Mouse (Mus musculus): ENCODE data around the gene Myo18a. TPM values are rescaled to one million over a fixed set of nuclear protein-coding genes. Genes with fewer than 3 reads are reported as not detected.
A peak's percentile ranks its signal among the peaks of the same experiment; 100 is the strongest.

Myo18a gene
- polyA plus RNA-seq, 1 experiment from 2014 or later = 17.3 TPM

GRCm38 (mm10) chr11:77822781-77823180 lies 59.7 kb downstream of the Myo18a start:
- Histone ChIP-seq H3K4me2 (no peak overlapping the region), H3K4me3 (replicated peaks) (no peak overlapping the region), H3K9me3 (replicated peaks) (no peaks in the 10 kb centered on the region), H3K27me3 (no peaks in the 10 kb centered on the region), H3K36me3 (peaks cover 76% of the 10 kb centered on the region), H3K4me1 (replicated peaks) (0 out of 2 replicates have a peak, but pooled peaks cover 2% of the 10 kb centered on the region), H3K9ac (no peak overlapping the region), H3K27ac (no peak overlapping the region)
- no peak for ATAC-seq (ENCODE audit: low read depth)
- 26% methylated on average over 7 of the region's 7 CpGs for WGBS (ENCODE audit: insufficient replicate concordance)
- DNase-seq = peak; percentile 22

- Histone ChIP-seq H3K9ac (no peak overlapping the region), H3K36me3 (peaks cover 77% of the 10 kb centered on the region)
- WGBS (ENCODE audit: insufficient replicate concordance) = 13% methylated on average over 5 of the region's 5 CpGs
Measured at GRCm38 (mm10) chr11:77825853-77826252, 62.8 kb downstream of the Myo18a start.

DNA sequence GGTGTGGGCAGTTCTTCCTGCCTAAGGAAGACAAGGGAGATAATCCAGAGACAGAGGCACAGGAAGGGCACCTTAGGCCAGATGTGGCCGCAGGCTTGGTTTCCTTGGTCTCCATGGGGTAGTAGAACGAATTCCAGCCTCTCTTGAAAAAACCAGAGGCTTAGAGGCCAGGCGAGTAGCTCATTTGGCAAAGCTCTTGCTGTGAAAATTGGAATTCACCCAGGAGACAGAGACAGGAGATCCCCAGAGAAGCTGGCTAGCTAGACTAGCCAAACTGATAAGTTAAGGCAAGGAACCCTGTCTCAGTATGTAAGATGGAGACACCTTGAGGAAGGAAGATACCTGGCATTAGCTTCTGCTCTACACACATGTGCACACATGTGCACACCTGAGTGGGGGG lies 63.3 kb downstream of the Myo18a start:
- Histone ChIP-seq H3K9ac (no peak overlapping the region), H3K27me3 (no peaks in the 10 kb centered on the region), H3K4me1 (replicated peaks) (0 out of 2 replicates have a peak, but pooled peaks cover 2% of the 10 kb centered on the region), H3K9me3 (replicated peaks) (no peaks in the 10 kb centered on the region), H3K4me2 (no peak overlapping the region), H3K27ac (no peak overlapping the region), H3K36me3 (peaks cover 77% of the 10 kb centered on the region), H3K4me3 (replicated peaks) (no peak overlapping the region)
- WGBS (ENCODE audit: insufficient replicate concordance) = 74% methylated on average over 3 of the region's 3 CpGs
- ATAC-seq (ENCODE audit: low read depth) (no peak), DNase-seq (no peak)

More at GRCm38 (mm10) chr11:77825853-77826252, 62.8 kb downstream of the Myo18a start:
- Histone ChIP-seq H3K4me2 (no peak overlapping the region), H3K9me3 (replicated peaks) (no peaks in the 10 kb centered on the region), H3K27ac (no peak overlapping the region), H3K4me3 (replicated peaks) (no peak overlapping the region), H3K27me3 (no peaks in the 10 kb centered on the region), H3K4me1 (replicated peaks) (0 out of 2 replicates have a peak, but pooled peaks cover 2% of the 10 kb centered on the region)
- DNase-seq = peak; percentile 40
- ATAC-seq (ENCODE audit: low read depth) = no peak

DNA sequence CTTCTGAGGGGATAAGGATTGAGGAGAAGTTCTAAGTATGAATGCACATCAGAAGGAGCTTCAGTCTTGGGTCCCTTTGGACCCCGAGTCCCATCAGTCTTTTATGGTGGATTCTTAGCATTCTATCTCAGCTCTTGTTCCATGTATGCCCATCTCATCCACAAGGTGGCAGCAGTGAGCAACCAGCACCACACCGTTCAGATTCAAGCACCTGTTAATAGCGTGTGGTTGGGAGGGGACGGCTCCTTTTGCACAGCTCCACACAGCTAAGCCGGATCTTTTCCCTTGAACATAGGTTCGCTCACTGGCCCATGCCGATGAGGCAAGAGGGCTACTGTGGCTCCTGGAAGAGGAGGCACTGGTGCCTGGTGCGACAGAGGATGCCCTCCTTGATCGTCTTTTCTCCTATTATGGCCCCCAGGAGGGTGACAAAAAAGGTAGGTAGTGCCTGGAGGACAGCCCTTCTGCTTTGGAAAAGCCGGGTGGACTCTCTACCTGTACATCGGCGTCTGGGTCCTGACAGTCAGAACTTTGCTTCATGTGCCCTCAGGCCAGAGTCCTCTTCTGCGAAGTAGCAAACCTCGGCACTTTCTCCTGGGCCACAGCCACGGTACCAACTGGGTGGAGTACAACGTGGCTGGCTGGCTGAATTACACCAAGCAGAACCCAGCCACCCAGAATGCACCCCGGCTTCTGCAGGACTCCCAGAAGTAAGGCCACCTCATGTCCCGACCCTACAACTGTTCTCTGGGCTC lies 64.4 kb downstream of the Myo18a start:
- ATAC-seq (ENCODE audit: low read depth) (no peak), DNase-seq (peak; percentile 55)
- Histone ChIP-seq H3K4me2 (no peak overlapping the region), H3K27me3 (no peaks in the 10 kb centered on the region), H3K36me3 (peaks cover 82% of the 10 kb centered on the region), H3K9ac (no peak overlapping the region), H3K27ac (no peak overlapping the region), H3K9me3 (replicated peaks) (no peaks in the 10 kb centered on the region), H3K4me3 (replicated peaks) (no peak overlapping the region), H3K4me1 (replicated peaks) (0 out of 2 replicates have a peak, but pooled peaks cover 2% of the 10 kb centered on the region)
- WGBS (ENCODE audit: insufficient replicate concordance) = 66% methylated on average over 18 of the region's 18 CpGs

- no peaks in the 10 kb centered on the region for H3K27me3 ChIP-seq
- WGBS (ENCODE audit: insufficient replicate concordance) = 83% methylated on average over 5 of the region's 5 CpGs
Measured at GRCm38 (mm10) chr11:77828163-77828562, 65.1 kb downstream of the Myo18a start.

DNA sequence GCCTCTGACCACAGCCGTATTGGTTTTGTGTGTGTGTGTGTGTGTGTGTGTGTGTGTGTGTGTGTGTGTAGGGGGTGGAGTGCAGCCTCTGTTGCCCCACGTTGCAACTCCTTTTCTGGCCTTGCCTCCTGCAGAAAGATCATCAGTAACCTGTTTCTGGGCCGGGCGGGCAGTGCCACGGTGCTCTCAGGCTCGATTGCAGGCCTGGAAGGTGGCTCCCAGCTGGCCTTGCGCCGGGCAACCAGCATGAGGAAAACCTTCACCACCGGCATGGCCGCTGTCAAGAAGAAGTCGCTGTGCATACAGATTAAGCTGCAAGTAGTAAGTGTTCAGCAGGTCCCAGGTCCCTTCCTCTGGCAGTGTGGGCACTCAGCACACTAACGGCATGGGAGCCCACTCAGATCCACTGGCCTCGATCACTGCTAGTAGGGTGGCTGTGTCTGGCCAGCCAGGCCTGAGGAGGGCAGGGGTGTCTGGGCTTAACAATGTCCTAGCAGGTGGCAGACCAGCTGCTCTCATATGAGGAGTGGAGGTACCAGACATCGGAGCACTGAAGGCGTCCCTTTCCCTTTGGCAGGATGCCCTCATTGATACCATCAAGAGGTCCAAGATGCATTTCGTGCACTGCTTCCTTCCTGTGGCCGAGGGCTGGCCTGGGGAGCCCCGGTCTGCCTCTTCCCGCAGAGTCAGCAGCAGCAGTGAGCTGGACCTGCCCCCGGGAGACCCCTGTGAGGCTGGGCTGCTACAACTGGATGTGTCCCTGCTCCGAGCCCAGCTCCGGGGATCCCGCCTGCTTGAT lies 66.2 kb downstream of the Myo18a start:
- no peak overlapping the region for H3K4me2 ChIP-seq
- H3K4me3 ChIP-seq (replicated peaks) = no peak overlapping the region
- H3K27ac ChIP-seq = no peak overlapping the region
- 82% methylated on average over 23 of the region's 23 CpGs for WGBS (ENCODE audit: insufficient replicate concordance)
- ATAC-seq (ENCODE audit: low read depth) = no peak
- H3K9ac ChIP-seq = no peak overlapping the region
- no peaks in the 10 kb centered on the region for H3K9me3 ChIP-seq (replicated peaks)
- no peak for DNase-seq
- H3K36me3 ChIP-seq = peaks cover 83% of the 10 kb centered on the region
- 0 out of 2 replicates have a peak, but pooled peaks cover 2% of the 10 kb centered on the region for H3K4me1 ChIP-seq (replicated peaks)
- no peaks in the 10 kb centered on the region for H3K27me3 ChIP-seq

More at GRCm38 (mm10) chr11:77828163-77828562, 65.1 kb downstream of the Myo18a start:
- Histone ChIP-seq H3K4me3 (replicated peaks) (no peak overlapping the region), H3K4me1 (replicated peaks) (0 out of 2 replicates have a peak, but pooled peaks cover 2% of the 10 kb centered on the region), H3K9me3 (replicated peaks) (no peaks in the 10 kb centered on the region), H3K9ac (no peak overlapping the region), H3K27ac (no peak overlapping the region), H3K36me3 (peaks cover 84% of the 10 kb centered on the region), H3K4me2 (no peak overlapping the region)
- no peak for DNase-seq
- ATAC-seq (ENCODE audit: low read depth) = no peak

- no peak overlapping the region for H3K4me3 ChIP-seq (replicated peaks)
- H3K9me3 ChIP-seq (replicated peaks) = no peaks in the 10 kb centered on the region
- WGBS (ENCODE audit: insufficient replicate concordance) = 82% methylated on average over 7 of the region's 7 CpGs
- H3K27me3 ChIP-seq = no peaks in the 10 kb centered on the region
- H3K36me3 ChIP-seq = peaks cover 85% of the 10 kb centered on the region
- H3K27ac ChIP-seq = no peak overlapping the region
- DNase-seq (no peak), ATAC-seq (ENCODE audit: low read depth) (no peak)
- no peaks in the 10 kb centered on the region for H3K4me1 ChIP-seq (replicated peaks)
- H3K4me2 ChIP-seq = no peak overlapping the region
- H3K9ac ChIP-seq = no peak overlapping the region
Measured at GRCm38 (mm10) chr11:77830875-77831274, 67.8 kb downstream of the Myo18a start.

DNA sequence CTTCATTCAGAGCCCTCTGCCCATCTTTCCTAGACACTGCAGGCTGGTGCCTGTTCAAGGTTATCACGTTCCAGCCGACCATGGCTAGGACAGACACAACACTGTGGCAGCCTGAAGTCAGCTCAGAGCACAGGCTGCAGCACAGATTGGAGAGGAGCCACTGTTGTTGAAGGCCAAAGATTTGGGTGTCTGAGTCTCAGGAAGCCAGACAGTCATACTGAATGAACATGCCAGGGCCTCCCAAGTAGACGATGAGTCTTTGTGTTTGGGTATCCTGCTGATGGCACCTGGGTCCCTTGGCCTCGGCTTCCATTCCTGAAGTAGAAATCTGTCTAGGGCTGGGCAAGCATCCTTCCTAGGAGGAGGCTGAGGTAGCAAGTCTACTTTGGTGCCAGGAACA lies 69.5 kb downstream of the Myo18a start:
- no peaks in the 10 kb centered on the region for H3K9me3 ChIP-seq (replicated peaks)
- no peaks in the 10 kb centered on the region for H3K27me3 ChIP-seq
- peaks cover 99% of the 10 kb centered on the region for H3K36me3 ChIP-seq
- H3K4me3 ChIP-seq (replicated peaks) = no peak overlapping the region
- no peak overlapping the region for H3K9ac ChIP-seq
- 75% methylated on average over 4 of the region's 4 CpGs for WGBS (ENCODE audit: insufficient replicate concordance)
- H3K4me1 ChIP-seq (replicated peaks) = no peaks in the 10 kb centered on the region
- ATAC-seq (ENCODE audit: low read depth) = no peak
- no peak overlapping the region for H3K4me2 ChIP-seq
- no peak for DNase-seq
- H3K27ac ChIP-seq = no peak overlapping the region

GRCm38 (mm10) chr11:77835109-77835508 lies 72.1 kb downstream of the Myo18a start:
- ATAC-seq (ENCODE audit: low read depth) = no peak
- 81% methylated on average over 3 of the region's 3 CpGs for WGBS (ENCODE audit: insufficient replicate concordance)
- Histone ChIP-seq H3K36me3 (peaks cover 97% of the 10 kb centered on the region), H3K27me3 (no peaks in the 10 kb centered on the region), H3K9ac (no peak overlapping the region), H3K27ac (no peak overlapping the region), H3K4me2 (no peak overlapping the region), H3K4me1 (replicated peaks) (no peaks in the 10 kb centered on the region), H3K4me3 (replicated peaks) (no peak overlapping the region), H3K9me3 (replicated peaks) (no peaks in the 10 kb centered on the region)
- no peak for DNase-seq

DNA sequence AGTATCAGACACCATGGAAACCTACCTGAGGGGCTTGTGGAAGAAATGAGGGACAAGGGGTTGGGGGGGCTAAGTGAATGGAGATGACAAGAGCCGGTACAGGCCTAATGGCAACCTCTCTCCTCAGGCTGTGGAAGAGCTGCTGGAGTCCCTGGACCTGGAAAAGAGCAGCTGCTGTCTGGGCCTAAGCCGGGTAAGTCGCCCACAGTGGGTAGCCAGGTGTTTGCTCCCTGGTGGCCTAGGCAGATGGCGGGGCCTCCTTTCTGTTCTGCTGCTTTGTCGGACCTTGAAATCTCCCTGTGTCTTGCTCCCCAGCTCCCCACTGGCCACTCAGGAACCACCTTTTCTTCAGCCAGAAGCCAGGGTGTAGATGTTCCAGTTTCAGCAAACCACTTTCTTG lies 73.2 kb downstream of the Myo18a start:
- H3K4me3 ChIP-seq (replicated peaks) = no peak overlapping the region
- no peak overlapping the region for H3K27ac ChIP-seq
- peaks cover 97% of the 10 kb centered on the region for H3K36me3 ChIP-seq
- H3K27me3 ChIP-seq = no peaks in the 10 kb centered on the region
- WGBS (ENCODE audit: insufficient replicate concordance) = 78% methylated on average over 5 of the region's 5 CpGs
- ATAC-seq (ENCODE audit: low read depth) (no peak), DNase-seq (no peak)
- no peaks in the 10 kb centered on the region for H3K9me3 ChIP-seq (replicated peaks)
- H3K9ac ChIP-seq = no peak overlapping the region
- H3K4me1 ChIP-seq (replicated peaks) = no peaks in the 10 kb centered on the region
- H3K4me2 ChIP-seq = no peak overlapping the region

GRCm38 (mm10) chr11:77836751-77837150 lies 73.7 kb downstream of the Myo18a start:
- H3K4me1 ChIP-seq (replicated peaks) = no peaks in the 10 kb centered on the region
- ATAC-seq (ENCODE audit: low read depth) (no peak), DNase-seq (no peak)
- 88% methylated on average over 4 of the region's 4 CpGs for WGBS (ENCODE audit: insufficient replicate concordance)
- no peaks in the 10 kb centered on the region for H3K27me3 ChIP-seq
- H3K9me3 ChIP-seq (replicated peaks) = no peaks in the 10 kb centered on the region
- H3K9ac ChIP-seq = no peak overlapping the region
- no peak overlapping the region for H3K4me2 ChIP-seq
- H3K36me3 ChIP-seq = peaks cover 97% of the 10 kb centered on the region
- H3K4me3 ChIP-seq (replicated peaks) = no peak overlapping the region
- H3K27ac ChIP-seq = no peak overlapping the region

Data from liver, embryonic 13.5 days (tissue).